In genomic region chr7:118610721-118611120, GRCm38 (mm10) we compare ENCODE assay signal across 20 mouse cellular contexts. TPM values are rescaled to one million over a fixed set of nuclear protein-coding genes. Genes with fewer than 3 reads are reported as not detected.
A peak's percentile ranks its signal among the peaks of the same experiment; 100 is the strongest.
DNase-seq lines count a peak whose midpoint lies in the region; ATAC-seq and TF ChIP-seq lines count a peak whose summit lies in the region.
"Had no signal": no experiment of that assay in that cellular context is flagged by ENCODE, and none has a peak within 500 bp of the region (broad histone marks: within the 10 kb centered on the region; RNA-seq: fewer than 3 reads in every experiment).

No protein-coding gene starts in this region.

- H3K36me3 ChIP-seq in intestine, postnatal 0 days (ENCODE audit: control insufficient read depth, insufficient read depth), result no peaks in the 10 kb centered on the region; the same call in 1 of the 2 replicates
- no peaks in the 10 kb centered on the region for H3K36me3 ChIP-seq in intestine, embryonic 15.5 days
- H3K36me3 ChIP-seq: embryonic facial prominence, embryonic 10.5 days; embryonic facial prominence, embryonic 12.5 days; forebrain, embryonic 15.5 days had no signal

- no peak overlapping the region for H3K9ac ChIP-seq in intestine, postnatal 0 days (ENCODE audit: low read depth, low read length)
- no peak overlapping the region for H3K9ac ChIP-seq in intestine, embryonic 15.5 days
- H3K9ac ChIP-seq: embryonic facial prominence, embryonic 12.5 days; forebrain, embryonic 13.5 days; forebrain, embryonic 15.5 days; forebrain, postnatal 0 days had no signal

- no peaks in the 10 kb centered on the region for H3K4me1 ChIP-seq in intestine, postnatal 0 days (replicated peaks; ENCODE audit: control insufficient read depth, insufficient read depth, low read length)
- H3K4me1 ChIP-seq in intestine, embryonic 15.5 days (replicated peaks), result peaks cover 4% of the 10 kb centered on the region
- H3K4me1 ChIP-seq: embryonic facial prominence, embryonic 10.5 days; embryonic facial prominence, embryonic 12.5 days had no signal

- no peak for ATAC-seq in intestine, postnatal 0 days
- ATAC-seq in intestine, embryonic 15.5 days, result no peak
- ATAC-seq: forebrain, embryonic 13.5 days; forebrain, embryonic 15.5 days; forebrain, postnatal 0 days had no signal

- no peak overlapping the region for H3K4me2 ChIP-seq in intestine, postnatal 0 days (replicated peaks; ENCODE audit: low read depth)
- no peak overlapping the region for H3K4me2 ChIP-seq in intestine, embryonic 15.5 days (replicated peaks)
- H3K4me2 ChIP-seq: embryonic facial prominence, embryonic 12.5 days; forebrain, embryonic 13.5 days; forebrain, embryonic 15.5 days had no signal

- no peaks in the 10 kb centered on the region for H3K27me3 ChIP-seq in intestine, postnatal 0 days (replicated peaks; ENCODE audit: control insufficient read depth, insufficient read depth, low read length)
- no peaks in the 10 kb centered on the region for H3K27me3 ChIP-seq in intestine, embryonic 15.5 days (replicated peaks)
- H3K27me3 ChIP-seq: embryonic facial prominence, embryonic 12.5 days; forebrain, embryonic 13.5 days; forebrain, embryonic 15.5 days had no signal

- H3K9me3 ChIP-seq in intestine, postnatal 0 days (ENCODE audit: control insufficient read depth), result no peaks in the 10 kb centered on the region
- H3K9me3 ChIP-seq in intestine, embryonic 15.5 days, result no peaks in the 10 kb centered on the region
- H3K9me3 ChIP-seq: embryonic facial prominence, embryonic 10.5 days; embryonic facial prominence, embryonic 12.5 days; forebrain, embryonic 15.5 days had no signal

- peak overlapping the region; percentile 70 for H3K27ac ChIP-seq in intestine, postnatal 0 days (ENCODE audit: low read depth, low read length)
- H3K27ac ChIP-seq in intestine, embryonic 15.5 days, result no peak overlapping the region
- H3K27ac ChIP-seq: embryonic facial prominence, embryonic 10.5 days; embryonic facial prominence, embryonic 12.5 days; forebrain, embryonic 13.5 days; forebrain, embryonic 15.5 days had no signal

- no peak overlapping the region for H3K4me3 ChIP-seq in intestine, postnatal 0 days (ENCODE audit: low read depth, low read length)
- H3K4me3 ChIP-seq in intestine, embryonic 15.5 days (replicated peaks), result no peak overlapping the region
- H3K4me3 ChIP-seq: embryonic facial prominence, embryonic 10.5 days; embryonic facial prominence, embryonic 12.5 days; forebrain, embryonic 13.5 days; forebrain, embryonic 15.5 days had no signal

- WGBS in intestine, postnatal 0 days, result 86% methylated on average over 13 of the region's 13 CpGs
- WGBS in intestine, embryonic 15.5 days, result 85% methylated on average over 13 of the region's 13 CpGs

- DNase-seq in R1 (ENCODE audit: low read depth, low spot score) (peak; percentile 65), ZHBTc4 (ENCODE audit: low read depth, low spot score) (peak; percentile 86)
- no peak for DNase-seq in yolk sac, embryonic 10.5 days (ENCODE audit: low spot score)
- DNase-seq in frontal cortex, adult 2 months (ENCODE audit: extremely low spot score in 1 of 2, low spot score in 1 of 2), result no peak
- DNase-seq: adrenal gland, adult 8-10 months; adrenal gland, postnatal 14 days; adrenal gland, postnatal 36 days; cerebellum, adult 11-12 months; cerebellum, adult 2 months; cerebellum, adult 9-10 months; cerebellum, postnatal 10 days; cerebellum, postnatal 25 days; forebrain, postnatal 0 days had no signal

- TF ChIP-seq CTCF in intestine, postnatal 0 days (IDR thresholded peaks at IDR 0.05; ENCODE audit: low read depth), result no peak

RNA-seq across cellular contexts. Expression of gene Tmc5, which starts 13.6 kb away (rescaled TPM):
- 48.1 and 49.0 TPM in 2 replicates for polyA plus RNA-seq in intestine, postnatal 0 days (2015; fragmentation: Nextera tagmentation; extraction: Ambion mirVana)
- polyA plus RNA-seq in intestine, embryonic 15.5 days (2015; fragmentation: Nextera tagmentation; extraction: Ambion mirVana), result 9.6 and 11.3 TPM in 2 replicates
- 0.10 and 0.13 TPM in 2 replicates for polyA plus RNA-seq in frontal cortex, adult 2 months (2012; rRNA removed)
- polyA plus RNA-seq: C2C12; embryonic facial prominence, embryonic 10.5 days had no signal

RNA-seq across cellular contexts. Expression of gene Tmc7, which starts 26.2 kb away (rescaled TPM):
- 1.4 and 1.5 TPM in 2 replicates for polyA plus RNA-seq in intestine, postnatal 0 days (2015; fragmentation: Nextera tagmentation; extraction: Ambion mirVana)
- polyA plus RNA-seq in intestine, embryonic 15.5 days (2015; fragmentation: Nextera tagmentation; extraction: Ambion mirVana), result 2.0 and 2.4 TPM in 2 replicates
- 12.5 and 13.4 TPM in 2 replicates for polyA plus RNA-seq in frontal cortex, adult 2 months (2012; rRNA removed)
- polyA plus RNA-seq: C2C12 had no signal

Comparison
In these comparisons a context has a peak if more than half of its experiments do, and no peak if none do; other contexts are left out.
1. DNase-seq: peak in R1 (single experiment) and ZHBTc4 (single experiment); none in yolk sac, embryonic 10.5 days (single experiment) and frontal cortex, adult 2 months (0 of 2).